Mouse (Mus musculus) cerebellum, adult 2 months (tissue): ENCODE measurements at regions not wholly inside any gene's neighbourhood (a gene's known extent, or its start where the extent isn't known, plus 50 kb on each side); places are given as distances from the start of the nearest gene placed in this dataset.

ENCODE experiments used
- CTCF ChIP-seq: fragments of 200-500 bp; IDR thresholded peaks from 2 replicates; pipeline ENCODE4 v1.5.1; 2011; ENCODE audit warnings: low read depth, mild to moderate bottlenecking, control low read depth, low read length, moderate library complexity, borderline replicate concordance; ENCODE audit not compliant: insufficient read depth
- POLR2A ChIP-seq: fragments of 200-500 bp; IDR thresholded peaks from 2 replicates; pipeline ENCODE4 v1.6.1; 2011; ENCODE audit warnings: low read length, control low read depth, borderline replicate concordance; ENCODE audit not compliant: insufficient read depth

GRCm38 (mm10) chr6:51114604-51115333 lies 317.7 kb upstream of the Nfe2l3 start:
- TF ChIP-seq CTCF (no peak), POLR2A (no peak)
